Mouse (Mus musculus): ENCODE results near the gene BC025446. TPM values are rescaled to one million over a fixed set of nuclear protein-coding genes. Genes with fewer than 3 reads are reported as not detected.

The BC025446 gene
- polyA plus RNA-seq, 1 experiment = not detected

- no peak overlapping the region for H3K27ac ChIP-seq (ENCODE audit: insufficient read depth, low read depth, low read length)
Measured at GRCm38 (mm10) chr15:75271891-75272290, 55.7 kb downstream of the BC025446 start.

More at GRCm38 (mm10) chr15:75271891-75272290, 55.7 kb downstream of the BC025446 start:
- H3K4me1 ChIP-seq (ENCODE audit: control insufficient read depth, insufficient read depth, low read length) = no peaks in the 10 kb centered on the region
- TF ChIP-seq POLR2A (IDR thresholded peaks at IDR 0.05; ENCODE audit: borderline replicate concordance, low read depth, low read length) (no peak), CTCF (IDR thresholded peaks at IDR 0.05; ENCODE audit: low read depth, low read length) (no peak)
- no peak overlapping the region for H3K4me3 ChIP-seq (ENCODE audit: insufficient read depth, low read length)

Other genes with a start within 250 kb of the BC025446 start
- 2.0 and 2.9 TPM in 2 replicates for gene Ly6i, start 232.9 kb upstream of the BC025446 start, polyA plus RNA-seq (2012; ENCODE audit: insufficient read depth, insufficient read length, missing spikeins)
- gene Ly6a, start 218.3 kb upstream of the BC025446 start, polyA plus RNA-seq (2012; ENCODE audit: insufficient read depth, insufficient read length, missing spikeins) = 227 and 262 TPM in 2 replicates
- 2.8 TPM in 1 of 2 replicates, not detected in the other for gene Ly6c1, start 167.5 kb upstream of the BC025446 start, polyA plus RNA-seq (2012; ENCODE audit: insufficient read depth, insufficient read length, missing spikeins)
- gene Ly6c2, start 104.4 kb upstream of the BC025446 start, polyA plus RNA-seq (2012; ENCODE audit: insufficient read depth, insufficient read length, missing spikeins) = 4.2 TPM in 1 of 2 replicates, not detected in the other
- gene Ly6g, start 61.1 kb upstream of the BC025446 start, polyA plus RNA-seq (2012; ENCODE audit: insufficient read depth, insufficient read length, missing spikeins) = not detected in 2 replicates
- gene Ly6f, start 52.0 kb downstream of the BC025446 start, polyA plus RNA-seq (2012; ENCODE audit: insufficient read depth, insufficient read length, missing spikeins) = not detected in 2 replicates

Measured in bone marrow macrophage, adult 2 months (primary cell).